8 mouse cellular contexts compared by ENCODE assay signal in genomic region chr4:142097871-142098270, GRCm38 (mm10). TPM values are rescaled to one million over a fixed set of nuclear protein-coding genes. Genes with fewer than 3 reads are reported as not detected.
DNase-seq lines count a peak whose midpoint lies in the region; ATAC-seq and TF ChIP-seq lines count a peak whose summit lies in the region.

No protein-coding gene starts in this region.

- H3K4me1 ChIP-seq in bone marrow macrophage, adult 2 months (ENCODE audit: control insufficient read depth, insufficient read depth, low read length): peaks cover 15% of the 10 kb centered on the region
- peaks cover 32% of the 10 kb centered on the region for H3K4me1 ChIP-seq in heart, embryonic 12.5 days (replicated peaks)
- H3K4me1 ChIP-seq in olfactory bulb, adult 2 months (ENCODE audit: control insufficient read depth, insufficient read depth, low read length): peaks cover 17% of the 10 kb centered on the region
- H3K4me1 ChIP-seq in hindbrain, embryonic 11.5 days (replicated peaks; ENCODE audit: control insufficient read depth, insufficient read depth, low read length): 0 out of 2 replicates have a peak, but pooled peaks cover 2% of the 10 kb centered on the region

- H3K9me3 ChIP-seq in heart, embryonic 12.5 days (replicated peaks): no peaks in the 10 kb centered on the region
- no peaks in the 10 kb centered on the region for H3K9me3 ChIP-seq in hindbrain, embryonic 11.5 days (ENCODE audit: control insufficient read depth, low read length)

- no peak for TF ChIP-seq CTCF in layer of hippocampus, adult 2 months (conservative IDR thresholded peaks at IDR 0.05)
- TF ChIP-seq CTCF in bone marrow macrophage, adult 2 months (IDR thresholded peaks at IDR 0.05; ENCODE audit: low read depth, low read length): no peak
- TF ChIP-seq CTCF in olfactory bulb, adult 2 months (IDR thresholded peaks at IDR 0.05; ENCODE audit: insufficient read depth, low read depth, low read length): no peak

- no peak for DNase-seq in layer of hippocampus, adult 2 months (ENCODE audit: low spot score in 2 of 2)
- no peak for DNase-seq in layer of hippocampus, postnatal 25 days (ENCODE audit: extremely low spot score in 1 of 2, low spot score in 1 of 2)
- peak; percentile 42 to 58 for DNase-seq in kidney, postnatal 4 days
- DNase-seq in hindbrain, embryonic 11.5 days (ENCODE audit: low spot score): no peak
- no peak for DNase-seq in left cerebral cortex, adult 11 months (ENCODE audit: low spot score)

- no peak for TF ChIP-seq POLR2A in bone marrow macrophage, adult 2 months (IDR thresholded peaks at IDR 0.05; ENCODE audit: borderline replicate concordance, low read depth, low read length)
- TF ChIP-seq POLR2A in olfactory bulb, adult 2 months (IDR thresholded peaks at IDR 0.05; ENCODE audit: insufficient read depth, low read depth, low read length): no peak

- H3K27ac ChIP-seq in layer of hippocampus, adult 2 months: peak overlapping the region; percentile 4; the same call in 1 of the 2 replicates
- H3K27ac ChIP-seq in bone marrow macrophage, adult 2 months (ENCODE audit: insufficient read depth, low read depth, low read length): peak overlapping the region; percentile 80
- H3K27ac ChIP-seq in heart, embryonic 12.5 days (ENCODE audit: poor library complexity, severe bottlenecking): no peak overlapping the region
- 0 out of 2 replicates have a peak overlapping the region, but pooled peaks have one; percentile 2 for H3K27ac ChIP-seq in olfactory bulb, adult 2 months (ENCODE audit: insufficient read depth, low read depth, low read length)
- H3K27ac ChIP-seq in hindbrain, embryonic 11.5 days (ENCODE audit: low read depth, low read length): no peak overlapping the region

- no peaks in the 10 kb centered on the region for H3K36me3 ChIP-seq in heart, embryonic 12.5 days
- H3K36me3 ChIP-seq in hindbrain, embryonic 11.5 days (ENCODE audit: control insufficient read depth, insufficient read depth, low read length): no peaks in the 10 kb centered on the region

- H3K4me2 ChIP-seq in heart, embryonic 12.5 days: peak overlapping the region; percentile 45
- H3K4me2 ChIP-seq in hindbrain, embryonic 11.5 days (replicated peaks; ENCODE audit: low read depth, low read length): no peak overlapping the region

- ATAC-seq in heart, embryonic 12.5 days (ENCODE audit: insufficient number of reproducible peaks, low FRiP score): no peak
- no peak for ATAC-seq in hindbrain, embryonic 11.5 days (ENCODE audit: low FRiP score)

- H3K4me3 ChIP-seq in layer of hippocampus, adult 2 months: no peak overlapping the region
- H3K4me3 ChIP-seq in bone marrow macrophage, adult 2 months (ENCODE audit: insufficient read depth, low read length): peak overlapping the region; percentile 32
- no peak overlapping the region for H3K4me3 ChIP-seq in heart, embryonic 12.5 days
- H3K4me3 ChIP-seq in olfactory bulb, adult 2 months (ENCODE audit: insufficient read depth, low read depth, low read length): no peak overlapping the region
- H3K4me3 ChIP-seq in hindbrain, embryonic 11.5 days (ENCODE audit: low read depth, low read length): no peak overlapping the region

- 22% methylated on average over 5 of the region's 5 CpGs for WGBS in heart, embryonic 12.5 days
- WGBS in olfactory bulb, adult 2 months: 22% methylated on average over 5 of the region's 5 CpGs
- whole genome bisulfite sequencing in hindbrain, embryonic 11.5 days: 43% methylated on average over 5 of the region's 5 CpGs

- H3K9ac ChIP-seq in heart, embryonic 12.5 days: no peak overlapping the region
- no peak overlapping the region for H3K9ac ChIP-seq in hindbrain, embryonic 11.5 days (ENCODE audit: low read depth, low read length)

- 0 out of 2 replicates have a peak, but pooled peaks cover 3% of the 10 kb centered on the region for H3K27me3 ChIP-seq in heart, embryonic 12.5 days (replicated peaks)
- no peaks in the 10 kb centered on the region for H3K27me3 ChIP-seq in hindbrain, embryonic 11.5 days (ENCODE audit: control insufficient read depth, insufficient read depth, low read length)

RNA-seq across cellular contexts. Expression of gene Tmem51, which starts 13.8 kb away (rescaled TPM):
- total RNA-seq in layer of hippocampus, adult 2 months (2021): 1 to 10 TPM; 3.9 to 4.5 TPM
- 1 to 10 TPM; 6.4 to 6.9 TPM for total RNA-seq in layer of hippocampus, postnatal 25 days (2021)
- 52.4 and 56.6 TPM in 2 replicates for polyA plus RNA-seq in bone marrow macrophage, adult 2 months (2012; ENCODE audit: insufficient read depth, insufficient read length, missing spikeins)
- polyA plus RNA-seq in heart, embryonic 12.5 days (2016; fragmentation: Nextera tagmentation; extraction: Ambion mirVana): 28.3 and 29.6 TPM in 2 replicates
- not detected in 2 replicates for polyA plus RNA-seq in olfactory bulb, adult 2 months (2012; ENCODE audit: insufficient read depth, insufficient read length, low replicate concordance, missing spikeins)
- 7.3 and 8.1 TPM in 2 replicates for polyA plus RNA-seq in hindbrain, embryonic 11.5 days (2014; fragmentation: Nextera tagmentation; extraction: Ambion mirVana)

Comparison
In these comparisons a context has a peak if more than half of its experiments do, and no peak if none do; other contexts are left out.
1. DNase-seq: peak in kidney, postnatal 4 days (2 of 2); none in layer of hippocampus, adult 2 months (0 of 2), layer of hippocampus, postnatal 25 days (0 of 2), hindbrain, embryonic 11.5 days (single experiment) and left cerebral cortex, adult 11 months (single experiment).
2. H3K27ac ChIP-seq: peak in layer of hippocampus, adult 2 months (single experiment), bone marrow macrophage, adult 2 months (single experiment) and olfactory bulb, adult 2 months (single experiment); none in heart, embryonic 12.5 days (single experiment) and hindbrain, embryonic 11.5 days (single experiment).